Mouse (Mus musculus) brain, embryonic 14.5 days (tissue): ENCODE results near the gene Amdhd1. TPM values are rescaled to one million over a fixed set of nuclear protein-coding genes. Genes with fewer than 3 reads are reported as not detected.
A peak's percentile ranks its signal among the peaks of the same experiment; 100 is the strongest.

ENCODE experiments used
- DNase-seq: peaks from one replicate; pipeline ENCODE4 v3.0.0-alpha.2; 2011; ENCODE audit warnings: low read depth
- CTCF ChIP-seq: fragments of 200-500 bp; IDR thresholded peaks from 2 replicates; pipeline ENCODE4 v1.5.1; 2012; ENCODE audit warnings: inconsistent platforms, mild to moderate bottlenecking, moderate library complexity, borderline replicate concordance; ENCODE audit not compliant: insufficient read depth, insufficient read length; ENCODE audit errors: extremely low read depth
- POLR2A ChIP-seq: fragments of 200-500 bp; IDR thresholded peaks from 2 replicates; pipeline ENCODE4 v1.6.1; 2012; ENCODE audit warnings: mild to moderate bottlenecking, inconsistent platforms, borderline replicate concordance; ENCODE audit not compliant: poor library complexity, insufficient read depth, insufficient read length, severe bottlenecking; ENCODE audit errors: extremely low read depth
- polyA plus RNA-seq: library from polyadenylated mRNA; depleted of rRNA; stranded (reverse); fragments of >200 nt; gene quantifications from 2 replicates; pipeline ENCODE4 v1.2.3, GENCODE M21; 2012

The Amdhd1 gene
- polyA plus RNA-seq, 1 experiment: 0.05 TPM

- TF ChIP-seq CTCF: no peak
- no peak for TF ChIP-seq POLR2A
- no peak for DNase-seq
These were observed 14.5 kb downstream of the Amdhd1 start for GRCm38 (mm10) chr10:93525329-93525728.

DNA sequence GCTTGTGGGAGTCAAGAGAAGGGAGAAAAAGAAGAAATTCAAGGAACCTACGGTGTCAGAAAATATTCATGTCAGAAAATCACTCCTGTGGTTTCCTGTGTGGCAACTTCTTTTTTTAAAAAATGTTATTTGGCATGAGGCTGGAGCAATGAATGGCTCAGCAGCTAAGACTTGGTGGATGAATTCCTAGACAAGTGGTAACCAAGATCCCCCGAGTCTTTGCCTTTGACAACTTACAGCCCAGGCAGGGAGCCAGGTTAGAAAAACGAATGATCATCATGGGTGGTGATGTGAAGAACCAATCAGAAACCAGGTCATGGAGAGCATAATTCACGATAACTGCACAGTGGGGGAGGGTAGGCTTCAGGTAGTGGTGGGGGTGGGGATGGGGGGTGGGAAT lies 18.8 kb downstream of the Amdhd1 start:
- no peak for DNase-seq
- TF ChIP-seq CTCF (no peak), POLR2A (no peak)

GRCm38 (mm10) chr10:93519756-93520155 lies 20.1 kb downstream of the Amdhd1 start:
- no peak for DNase-seq
- TF ChIP-seq CTCF (no peak), POLR2A (no peak)

GRCm38 (mm10) chr10:93519159-93519558 lies 20.7 kb downstream of the Amdhd1 start:
- no peak for DNase-seq
- TF ChIP-seq CTCF: no peak
- TF ChIP-seq POLR2A: no peak

DNA sequence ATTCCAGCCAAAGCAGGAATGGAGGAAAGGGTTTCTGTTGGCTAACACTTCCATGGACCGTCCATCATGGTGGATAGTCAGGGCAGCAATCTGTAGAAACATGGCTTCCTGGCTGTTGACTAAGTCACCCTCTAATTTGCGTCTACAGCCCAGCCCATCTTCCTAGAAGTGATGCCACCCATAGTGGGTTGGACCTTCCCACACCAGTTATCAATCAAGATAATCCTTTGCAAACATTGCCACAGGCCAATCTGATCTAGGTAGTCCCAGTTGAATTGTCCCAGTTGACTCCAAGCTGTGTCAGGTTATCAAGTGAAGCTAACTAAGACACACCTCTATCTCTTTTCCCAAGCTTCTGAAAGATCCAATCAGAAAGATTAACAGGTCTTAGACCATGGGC lies 21.2 kb downstream of the Amdhd1 start:
- TF ChIP-seq CTCF: no peak
- TF ChIP-seq POLR2A: no peak
- DNase-seq: no peak

GRCm38 (mm10) chr10:93518186-93518585 lies 21.6 kb downstream of the Amdhd1 start:
- DNase-seq: no peak
- TF ChIP-seq POLR2A: no peak
- TF ChIP-seq CTCF: no peak

- TF ChIP-seq CTCF (no peak), POLR2A (no peak)
- no peak for DNase-seq
These were observed 22.1 kb downstream of the Amdhd1 start for GRCm38 (mm10) chr10:93517754-93518153.

GRCm38 (mm10) chr10:93515927-93516326 lies 23.9 kb downstream of the Amdhd1 start:
- TF ChIP-seq CTCF: no peak
- TF ChIP-seq POLR2A: no peak

GRCm38 (mm10) chr10:93515419-93515818 lies 24.4 kb downstream of the Amdhd1 start:
- peak; percentile 91 for DNase-seq

More at GRCm38 (mm10) chr10:93515927-93516326, 23.9 kb downstream of the Amdhd1 start:
- DNase-seq: no peak

GRCm38 (mm10) chr10:93509532-93510153 lies 30.2 kb downstream of the Amdhd1 start:
- DNase-seq: no peak
- TF ChIP-seq POLR2A: no peak
- TF ChIP-seq CTCF: no peak

More at GRCm38 (mm10) chr10:93515419-93515818, 24.4 kb downstream of the Amdhd1 start:
- TF ChIP-seq CTCF (no peak), POLR2A (no peak)

- TF ChIP-seq CTCF (no peak), POLR2A (no peak)
- DNase-seq: peak; percentile 79
These were observed 31.4 kb downstream of the Amdhd1 start for GRCm38 (mm10) chr10:93508383-93508970.

DNA sequence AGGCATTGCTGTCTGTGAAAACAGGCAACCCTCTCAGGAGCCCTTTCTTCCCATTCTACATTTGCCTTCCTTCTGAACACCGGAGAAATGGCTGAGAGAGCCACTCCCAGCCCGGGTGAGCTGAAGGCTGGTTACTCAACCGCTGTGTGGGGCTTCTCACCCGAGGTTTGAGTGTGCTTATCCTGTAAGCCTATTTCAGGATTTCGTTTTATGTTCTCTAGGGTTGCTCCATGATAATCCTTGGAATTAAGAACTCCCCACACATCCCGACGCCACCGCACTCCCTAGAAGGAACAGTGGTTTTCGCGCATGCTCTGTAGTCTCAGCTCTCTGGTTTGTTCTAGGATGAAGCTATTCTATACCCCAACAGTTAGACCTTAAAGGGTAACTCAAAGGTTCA lies 38.5 kb downstream of the Amdhd1 start:
- TF ChIP-seq POLR2A (no peak), CTCF (no peak)

More for the DNA sequence above, 38.5 kb downstream of the Amdhd1 start:
- peak; percentile 13 for DNase-seq
